Mouse (Mus musculus) kidney, adult 2 months (tissue): ENCODE results near the gene Nwd1.

Experiments
- CTCF ChIP-seq: fragments of 200-500 bp; conservative IDR thresholded peaks from 2 replicates; pipeline ENCODE4 v1.5.1; 2011; ENCODE audit warnings: low read depth, mild to moderate bottlenecking, control low read depth, low read length, moderate library complexity, mixed read lengths; ENCODE audit not compliant: insufficient read depth, insufficient read length
- POLR2A ChIP-seq: fragments of 200-500 bp; IDR thresholded peaks from one replicate; pipeline ENCODE4 v1.6.1; 2011; ENCODE audit warnings: low read depth, low read length, control low read depth

DNA sequence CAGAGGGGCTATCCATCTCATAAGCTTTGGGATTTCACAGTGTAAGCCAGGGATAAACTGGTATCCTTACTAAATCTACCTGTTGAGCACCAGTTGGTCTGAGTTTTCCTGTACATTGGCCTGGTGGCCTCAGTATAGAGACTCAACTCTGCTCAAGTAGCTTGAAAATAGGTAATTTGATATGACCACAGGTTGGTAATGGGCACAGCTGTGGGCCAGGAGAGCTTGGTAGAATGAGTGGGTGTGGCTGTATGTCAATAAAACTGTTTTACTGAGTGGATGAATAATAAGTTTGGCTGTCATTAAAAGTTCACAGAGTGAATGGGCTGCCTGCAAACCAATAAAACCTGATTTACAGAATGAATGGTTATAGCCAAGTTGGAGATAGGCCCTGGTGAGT, 90.4 kb downstream of the Nwd1 start:
- TF ChIP-seq CTCF (no peak), POLR2A (no peak)
